Mouse (Mus musculus): ENCODE measurements around the gene Eomes. TPM values are rescaled to one million over a fixed set of nuclear protein-coding genes. Genes with fewer than 3 reads are reported as not detected.

Gene Eomes
- total RNA-seq, 2 experiments from 2014 or later, result not detected

DNA sequence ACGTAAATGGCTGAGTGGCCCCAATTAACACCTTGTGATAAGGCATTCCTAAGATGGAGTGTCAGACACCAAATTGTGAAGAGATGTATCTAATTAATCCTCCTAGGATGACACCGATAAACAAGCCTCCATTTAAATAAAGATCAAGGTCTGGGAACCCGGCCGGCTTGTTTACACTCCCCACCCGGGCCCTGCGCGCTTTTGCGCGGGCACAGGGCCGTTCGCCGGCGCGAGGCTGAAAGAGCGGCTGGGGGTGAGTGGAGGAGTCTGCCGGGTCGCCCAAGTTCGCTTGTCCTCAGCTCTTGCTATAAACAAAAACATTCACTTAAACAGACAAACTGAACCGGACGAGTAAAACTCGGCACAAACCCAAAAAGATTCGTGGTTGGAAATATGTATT, 9.6 kb downstream of the Eomes start:
- DNase-seq (ENCODE audit: low spot score in 2 of 2), result no peak

DNA sequence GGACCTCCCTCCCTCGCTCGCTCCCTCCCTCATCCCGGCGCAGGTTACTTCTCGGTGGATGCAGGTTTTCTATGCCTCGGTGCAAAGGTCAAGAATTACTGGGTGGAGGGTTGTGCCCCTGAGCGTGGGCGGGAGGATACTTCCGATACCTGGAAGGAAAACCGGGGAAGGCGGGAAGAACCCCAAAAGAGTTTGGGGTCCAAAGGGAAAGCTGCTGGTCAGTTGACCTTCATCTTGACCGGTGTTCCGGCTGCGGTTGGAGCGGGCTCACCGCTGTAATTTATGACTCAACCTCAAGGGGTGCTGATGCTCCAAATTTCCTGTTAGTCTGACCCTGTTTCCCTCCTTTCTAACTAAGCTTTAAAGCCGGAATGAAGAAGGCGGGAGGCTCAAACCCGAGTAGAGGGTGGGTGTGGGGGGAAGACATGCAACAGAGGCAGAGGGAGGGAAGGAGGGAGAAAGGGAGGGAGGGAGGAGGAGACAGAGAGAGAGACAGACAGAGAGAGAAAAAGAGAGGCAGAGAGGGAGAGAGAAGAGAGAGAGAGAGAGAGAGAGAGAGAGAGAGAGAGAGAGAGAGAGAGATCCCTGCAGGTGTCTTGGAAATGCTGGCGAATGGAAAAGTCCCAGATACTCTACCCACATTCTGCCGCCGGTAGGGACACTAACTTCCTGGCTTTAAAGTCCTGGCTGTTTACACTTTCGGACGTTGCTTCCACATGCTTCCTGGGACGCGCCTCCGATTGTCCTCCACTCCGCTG, 10.3 kb downstream of the Eomes start:
- peak in 1 of 2 experiments; percentile 48 for DNase-seq (ENCODE audit: low spot score in 2 of 2)

DNA sequence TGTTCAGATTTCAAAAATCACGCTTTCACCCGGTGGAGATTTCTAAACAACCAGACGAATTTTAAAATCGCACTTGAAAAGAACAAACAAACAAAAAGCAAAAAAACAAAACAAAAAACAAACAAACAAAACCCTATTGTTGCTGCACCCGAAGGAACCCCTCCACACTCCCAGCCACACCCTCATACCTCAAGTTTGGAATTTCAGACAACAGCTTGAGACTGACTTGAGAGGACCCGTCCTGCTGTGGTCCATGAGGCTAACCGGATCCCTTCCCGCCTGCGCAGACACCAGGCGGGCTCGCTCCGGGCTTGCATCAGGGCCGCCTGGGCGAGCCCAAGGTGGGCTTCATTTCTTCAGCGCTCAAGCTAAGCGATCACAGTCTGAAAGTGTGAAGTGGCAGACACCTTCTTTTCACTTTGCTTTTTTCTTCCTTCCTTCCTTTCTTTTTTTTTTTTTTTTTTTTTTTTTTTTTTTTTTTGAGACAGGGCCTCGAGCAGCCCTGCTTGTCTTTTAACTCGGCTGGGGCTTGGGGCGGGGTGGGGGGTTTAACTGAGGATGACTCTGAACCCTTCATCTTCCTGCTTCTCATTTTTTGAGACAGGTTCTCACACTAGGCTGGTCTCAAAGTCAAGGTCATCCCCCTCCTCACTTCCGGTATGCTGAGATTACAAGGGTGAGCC, 11.0 kb downstream of the Eomes start:
- no peak for DNase-seq (ENCODE audit: low spot score in 2 of 2)

DNA sequence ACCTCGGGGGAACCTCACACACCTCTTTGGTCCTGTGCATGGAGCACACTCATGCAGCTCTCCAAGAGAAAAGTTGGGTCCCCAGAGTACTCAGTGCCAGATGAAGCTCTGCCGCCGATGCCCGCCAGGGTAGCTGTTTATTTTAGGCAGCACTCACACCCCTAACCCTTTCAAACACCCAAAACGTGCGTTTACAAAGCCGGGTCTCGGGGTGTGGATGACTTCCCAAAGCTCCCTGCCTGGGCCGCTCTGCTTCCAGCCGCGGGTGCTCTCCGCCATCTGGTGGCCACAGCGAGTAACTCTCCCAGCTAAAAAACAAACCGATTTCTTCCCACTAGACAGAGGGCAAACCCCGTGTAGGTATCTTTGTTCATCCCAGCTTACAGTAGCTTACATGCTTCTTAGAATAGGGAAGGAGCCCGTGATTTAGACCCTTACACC, 11.6 kb downstream of the Eomes start:
- peak in 1 of 2 experiments; percentile 68 for DNase-seq (ENCODE audit: low spot score in 2 of 2)

DNA sequence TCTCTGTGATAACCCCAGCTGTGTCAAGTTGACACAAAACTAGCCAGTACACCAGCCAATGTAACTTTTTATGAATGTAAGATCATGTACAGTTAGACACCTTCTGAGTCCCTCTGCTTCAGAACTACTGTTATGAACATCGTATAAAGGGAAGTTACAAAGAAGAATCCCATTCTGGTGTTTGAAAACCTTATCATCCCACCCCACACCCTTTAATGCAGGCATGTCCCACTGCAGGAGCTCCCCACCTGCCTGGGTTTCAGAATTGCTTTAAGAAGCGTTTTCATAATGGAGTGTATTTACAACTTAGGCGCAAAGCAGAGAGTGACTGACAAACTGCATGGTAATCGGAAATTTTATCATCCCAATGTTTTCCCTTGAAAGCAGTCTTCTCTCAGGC, 13.2 kb downstream of the Eomes start:
- DNase-seq (ENCODE audit: low spot score in 2 of 2), result no peak

DNA sequence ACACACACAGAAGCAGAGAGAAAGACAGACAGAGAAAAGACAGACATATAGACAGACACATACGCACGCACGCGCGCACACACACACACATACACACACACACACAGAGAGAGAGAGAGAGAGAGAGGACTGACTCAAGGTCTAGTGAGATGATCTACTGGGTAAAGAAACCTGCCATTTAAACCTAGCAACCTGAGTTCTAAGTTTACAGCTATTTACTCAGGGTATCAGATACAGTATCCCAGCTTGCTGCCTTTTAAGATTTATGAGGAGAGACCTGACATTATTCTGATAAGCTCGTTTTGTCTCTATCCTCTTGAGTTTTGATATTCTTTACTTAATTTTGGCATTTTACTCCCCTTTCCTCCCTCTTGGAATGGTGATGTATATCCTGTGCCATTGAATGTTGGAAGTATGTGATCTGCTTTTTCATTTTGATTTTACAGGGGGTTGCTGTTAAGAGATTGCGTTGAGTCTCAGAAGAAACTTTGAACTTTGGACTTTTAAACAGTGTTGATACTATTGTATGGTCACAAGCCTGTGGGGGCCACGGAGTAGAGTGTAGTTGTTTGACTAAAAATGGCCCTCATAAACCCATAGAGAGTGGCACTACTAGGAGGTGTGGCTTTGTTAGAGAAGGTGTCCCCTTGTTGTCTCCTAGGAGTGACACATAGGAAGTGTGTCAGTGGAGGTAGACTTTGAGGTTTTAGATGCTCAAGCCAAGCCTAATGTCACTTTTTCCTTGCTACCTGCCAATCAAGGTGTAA, 15.1 kb downstream of the Eomes start:
- DNase-seq (ENCODE audit: low spot score in 2 of 2), result no peak

DNA sequence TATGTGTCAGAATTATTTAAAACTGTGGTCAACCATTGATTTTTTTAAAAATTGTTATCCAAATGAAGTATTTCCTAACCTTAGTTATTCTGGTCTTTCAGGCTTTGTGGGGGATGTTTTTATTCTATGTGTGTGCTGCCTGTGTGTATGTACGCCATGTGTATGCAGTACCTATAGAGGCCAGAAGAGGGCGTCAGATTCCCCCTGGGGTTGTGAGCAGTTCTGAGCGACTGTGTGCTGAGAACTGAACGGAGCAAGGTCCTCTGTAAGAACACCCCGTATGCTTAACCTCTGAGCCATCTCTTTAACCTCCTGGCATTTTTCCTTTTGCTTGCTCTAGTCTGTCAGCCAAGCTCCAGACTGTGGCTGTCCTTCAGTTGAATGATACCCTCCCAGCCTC, 16.1 kb downstream of the Eomes start:
- no peak for DNase-seq (ENCODE audit: low spot score in 2 of 2)

DNA sequence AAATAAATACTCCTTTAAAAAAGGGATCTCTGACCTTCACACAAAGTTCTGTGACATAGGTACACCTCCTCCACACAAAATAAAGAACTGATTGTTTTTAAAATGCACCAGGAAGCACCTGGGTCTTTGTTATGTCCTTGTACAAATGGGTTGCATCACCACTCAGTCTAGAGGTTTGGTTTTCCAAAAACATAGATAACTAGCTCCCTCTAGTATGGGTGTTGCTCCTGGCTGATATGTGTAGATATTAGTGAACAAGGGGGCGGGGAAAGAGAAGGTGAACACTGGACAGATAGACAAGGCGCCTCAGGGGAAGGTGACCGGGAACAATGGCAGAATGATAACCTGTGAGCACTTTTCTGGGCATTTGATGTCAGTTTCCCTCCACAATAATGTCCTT, 17.9 kb downstream of the Eomes start:
- DNase-seq (ENCODE audit: low spot score in 2 of 2), result no peak

DNA sequence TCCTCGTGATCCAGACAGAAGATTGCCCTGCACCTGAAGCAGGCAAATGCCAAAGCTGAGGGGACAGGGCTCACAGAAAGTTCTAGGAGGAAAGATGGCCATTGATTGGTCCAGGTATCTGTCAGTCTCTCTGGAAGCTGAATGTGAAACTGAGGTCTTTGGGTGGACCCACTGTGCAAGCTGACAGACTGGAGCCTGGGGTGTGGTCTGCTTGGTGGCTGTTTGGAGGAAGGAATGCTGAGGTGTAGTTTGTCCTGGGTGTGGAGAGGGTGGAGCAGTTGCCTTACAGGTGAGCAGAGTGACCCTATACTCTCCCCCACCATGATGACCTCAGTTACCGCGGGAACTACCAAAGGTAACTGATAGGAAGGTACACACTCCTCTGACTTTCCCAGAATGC, 18.9 kb downstream of the Eomes start:
- no peak for DNase-seq (ENCODE audit: low spot score in 2 of 2)

DNA sequence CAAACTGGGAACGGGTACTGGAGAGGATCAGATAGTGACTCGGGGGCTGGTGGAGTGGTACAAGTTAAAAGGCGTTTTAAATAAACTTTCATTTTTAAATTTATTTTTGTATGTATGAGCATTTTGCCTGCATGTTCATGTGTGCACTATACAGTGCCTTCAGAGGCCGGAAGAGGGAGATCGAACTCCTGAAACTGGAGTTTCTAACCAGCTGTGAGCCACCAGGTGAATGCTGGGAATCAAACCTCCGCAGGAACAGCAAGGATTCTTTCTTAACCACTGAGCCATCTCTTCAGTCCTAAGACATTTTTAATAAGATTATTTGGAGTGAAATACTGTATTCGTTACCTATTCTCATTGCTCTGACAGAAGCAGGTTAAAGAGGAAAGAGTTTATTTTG, 20.0 kb downstream of the Eomes start:
- DNase-seq (ENCODE audit: low spot score in 2 of 2), result no peak

DNA sequence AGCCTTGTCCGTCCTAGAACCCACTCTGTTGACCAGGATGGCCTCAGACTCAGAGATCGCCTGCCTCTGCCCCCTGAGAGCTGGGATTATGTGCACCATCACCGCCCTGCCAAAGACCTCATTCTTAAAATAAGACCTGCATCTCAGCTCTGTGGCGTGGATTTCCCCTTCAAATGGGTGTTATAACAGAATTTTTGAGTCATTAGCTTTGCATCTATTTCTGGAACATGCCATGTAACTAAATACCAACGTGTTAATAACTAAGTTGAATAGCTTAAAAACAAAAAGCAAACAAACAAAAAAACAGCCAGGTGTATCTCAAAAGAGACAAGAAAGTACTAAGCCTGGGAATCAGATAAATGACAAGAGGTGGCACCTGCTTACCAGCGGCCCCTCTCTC, 23.0 kb downstream of the Eomes start:
- no peak for DNase-seq (ENCODE audit: low spot score in 2 of 2)

DNA sequence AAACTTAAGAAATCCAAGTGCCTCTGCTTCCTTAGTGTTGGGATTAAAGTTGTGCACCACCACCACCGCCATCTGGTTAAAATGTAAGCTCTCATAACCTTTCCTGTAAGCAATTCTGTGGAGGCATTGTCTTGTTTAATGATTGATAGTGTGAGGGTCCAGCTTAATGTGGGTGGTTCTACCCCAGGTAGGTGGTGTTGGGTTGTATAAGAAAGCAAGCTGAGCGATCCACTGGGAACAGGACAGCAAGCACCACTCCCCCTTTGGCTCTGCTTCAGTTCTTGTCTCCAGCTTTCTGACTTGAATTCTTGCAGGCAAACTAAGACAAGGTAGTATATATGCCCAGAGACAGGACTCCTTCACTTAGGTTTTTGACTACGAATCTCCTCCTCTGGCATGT, 26.6 kb downstream of the Eomes start:
- DNase-seq (ENCODE audit: low spot score in 2 of 2), result no peak

DNA sequence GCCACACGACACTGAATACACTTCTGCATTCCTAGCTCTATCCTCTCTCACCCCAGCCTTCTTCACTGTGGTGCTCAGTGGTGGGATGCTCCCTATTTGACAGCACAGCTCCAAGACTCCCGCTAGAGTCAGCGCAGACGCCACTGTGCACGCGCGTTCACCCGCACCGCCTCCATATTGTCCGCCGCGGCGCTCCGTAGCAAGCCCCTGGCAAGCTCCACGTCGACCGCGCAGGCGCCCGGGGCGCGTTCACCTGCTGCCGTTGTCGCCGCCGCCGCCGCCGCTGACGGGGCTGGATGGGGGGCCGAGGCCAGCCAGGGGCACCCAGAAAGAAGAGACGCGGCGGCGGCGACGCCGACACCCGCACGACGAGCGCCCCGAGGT, 28.0 kb downstream of the Eomes start, which contains the start of gene Golga4:
TSS of gene Golga4 (plus strand) at position 248 of the 384 bp plus-strand sequence.
- DNase-seq (ENCODE audit: low spot score in 2 of 2), result peak; percentile 79 to 89

DNA sequence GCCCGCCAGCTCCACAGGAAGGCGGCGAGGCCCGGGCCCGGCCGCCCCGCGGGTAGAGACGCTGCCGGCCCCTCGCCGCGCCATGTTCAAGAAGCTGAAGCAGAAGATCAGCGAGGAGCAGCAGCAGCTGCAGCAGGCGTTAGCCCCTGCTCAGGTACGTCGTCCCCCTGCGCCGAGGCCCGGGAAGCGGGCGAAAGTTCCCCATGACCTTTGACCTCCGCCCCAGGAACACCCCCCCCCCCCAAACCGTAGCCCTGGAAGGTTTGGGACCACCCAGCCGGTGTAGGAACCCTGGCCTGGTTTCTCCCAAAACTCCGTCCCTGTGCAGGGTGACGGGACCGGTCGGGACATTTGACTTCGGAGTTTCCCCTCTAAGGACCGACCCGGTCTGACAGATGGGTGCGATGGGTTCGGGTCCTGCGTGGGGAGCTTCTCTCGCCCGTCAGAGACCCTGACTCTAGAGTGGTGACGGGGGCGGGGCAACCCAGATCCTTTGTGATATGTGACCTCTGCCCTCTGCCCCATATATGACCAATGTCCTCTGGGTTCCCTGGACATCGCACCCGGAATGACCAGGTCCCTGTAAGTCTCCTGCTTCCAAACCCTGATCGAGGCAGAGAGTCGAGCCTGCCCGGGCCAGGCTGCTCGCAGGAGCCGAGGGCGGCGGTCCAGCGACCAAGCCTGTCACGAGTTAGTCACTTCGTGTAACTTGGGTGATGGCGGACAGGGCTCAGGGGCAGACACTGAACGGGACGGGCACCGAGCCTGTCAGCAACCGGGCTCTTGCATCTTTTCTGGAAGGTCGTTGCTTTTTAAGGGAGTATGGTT, 28.6 kb downstream of the Eomes start:
- peak in 1 of 2 experiments; percentile 40 for DNase-seq (ENCODE audit: low spot score in 2 of 2)

DNA sequence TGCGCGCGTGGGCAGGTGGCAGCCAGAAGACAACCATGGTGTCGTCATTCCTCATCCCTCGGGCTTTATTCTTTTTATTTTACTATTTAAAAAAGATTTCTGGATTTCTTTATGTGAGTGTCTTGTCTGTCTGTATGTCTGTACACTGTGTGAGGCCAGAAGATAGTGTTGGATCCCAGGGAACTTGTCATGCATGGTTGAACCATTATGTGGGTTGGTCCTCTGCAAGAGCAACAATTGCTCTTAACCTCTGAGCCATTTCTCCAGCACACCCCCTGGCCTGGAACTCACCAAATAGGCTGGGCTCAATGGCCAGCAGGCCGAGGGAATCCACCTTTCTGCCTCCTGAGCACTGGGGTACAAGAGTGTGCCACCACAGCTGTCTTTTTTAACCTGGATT, 29.5 kb downstream of the Eomes start:
- no peak for DNase-seq (ENCODE audit: low spot score in 2 of 2)

DNA sequence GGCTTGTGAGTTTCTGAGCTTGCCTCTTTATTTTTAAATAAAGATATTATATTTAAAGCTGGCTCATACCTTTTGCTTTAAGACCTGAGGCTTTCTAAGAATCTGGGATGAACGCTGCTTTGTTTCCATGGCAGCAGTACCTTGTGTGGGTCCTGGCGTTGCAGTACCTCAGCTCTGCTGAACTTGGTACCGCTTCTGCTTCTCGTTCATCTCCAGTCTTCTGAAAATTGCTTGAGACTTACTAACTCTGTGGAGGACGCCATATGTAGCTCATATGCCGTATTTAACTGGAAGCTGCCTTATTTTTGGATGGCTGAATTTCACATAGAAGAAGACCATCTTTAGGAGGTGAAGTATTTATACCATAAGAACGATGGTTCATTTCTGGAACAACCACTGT, 30.6 kb downstream of the Eomes start:
- DNase-seq (ENCODE audit: low spot score in 2 of 2), result no peak

DNA sequence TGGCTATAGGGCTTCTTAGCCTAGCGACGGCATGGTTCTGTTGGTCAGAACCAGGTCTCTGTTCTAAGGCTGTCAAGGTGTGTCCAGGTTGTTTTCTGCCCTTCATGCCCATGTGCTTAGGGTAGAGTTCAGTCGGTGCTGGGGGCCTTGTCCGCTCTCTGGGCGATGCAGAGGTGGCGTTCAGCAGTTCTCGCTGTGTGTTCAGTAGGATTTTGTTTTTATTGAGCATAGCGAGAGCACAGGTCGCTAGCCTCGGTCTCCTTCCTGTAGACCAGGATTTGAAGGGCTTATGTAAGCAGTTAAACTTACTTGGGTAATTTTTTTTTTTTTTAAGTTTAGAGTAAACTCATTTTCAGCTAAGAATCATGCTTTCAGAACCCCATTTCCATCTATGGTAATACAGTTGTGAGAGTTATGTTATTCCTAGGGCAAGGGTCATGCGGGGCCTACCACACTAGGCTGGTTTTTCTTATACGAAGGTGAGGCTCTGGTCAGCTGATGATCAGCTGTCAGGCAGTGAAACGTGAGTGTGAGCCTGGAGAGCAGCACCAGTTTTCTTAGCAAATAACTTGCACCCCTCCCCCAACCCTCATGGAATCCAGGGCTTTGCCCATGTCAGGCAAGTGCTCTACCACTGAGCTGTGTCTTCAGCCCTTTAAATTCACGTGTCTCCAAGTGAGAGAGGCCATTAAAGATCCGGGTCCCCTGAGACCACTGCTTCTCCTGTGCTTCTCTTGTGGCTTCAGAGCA, 33.1 kb downstream of the Eomes start:
- no peak for DNase-seq (ENCODE audit: low spot score in 2 of 2)

DNA sequence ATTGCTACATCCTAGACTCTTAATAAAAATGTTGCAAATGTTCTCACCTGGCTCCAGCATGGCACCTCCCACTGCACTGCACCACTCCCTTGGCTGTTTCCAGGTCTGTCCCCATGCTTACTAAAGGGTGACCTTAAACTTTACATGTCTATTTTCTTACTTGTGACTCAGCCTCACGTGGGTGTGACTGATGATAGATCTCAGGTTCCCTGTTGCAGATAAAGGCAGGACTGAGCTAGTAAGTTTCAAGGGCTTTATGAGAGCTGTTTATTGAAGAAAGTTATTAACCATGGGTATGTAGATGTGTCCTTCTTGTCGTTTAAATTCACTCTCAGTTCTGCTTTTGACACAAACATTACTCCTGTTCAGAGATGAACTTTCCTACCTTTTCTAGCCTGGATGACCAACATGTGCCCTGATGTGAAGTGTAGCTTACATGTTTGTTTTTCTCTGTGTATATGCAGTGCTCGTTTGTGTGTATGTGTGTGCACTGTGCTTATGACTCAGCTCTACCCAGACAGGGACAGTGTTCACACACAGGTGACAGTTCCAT, 34.7 kb downstream of the Eomes start:
- DNase-seq (ENCODE audit: low spot score in 2 of 2), result no peak

DNA sequence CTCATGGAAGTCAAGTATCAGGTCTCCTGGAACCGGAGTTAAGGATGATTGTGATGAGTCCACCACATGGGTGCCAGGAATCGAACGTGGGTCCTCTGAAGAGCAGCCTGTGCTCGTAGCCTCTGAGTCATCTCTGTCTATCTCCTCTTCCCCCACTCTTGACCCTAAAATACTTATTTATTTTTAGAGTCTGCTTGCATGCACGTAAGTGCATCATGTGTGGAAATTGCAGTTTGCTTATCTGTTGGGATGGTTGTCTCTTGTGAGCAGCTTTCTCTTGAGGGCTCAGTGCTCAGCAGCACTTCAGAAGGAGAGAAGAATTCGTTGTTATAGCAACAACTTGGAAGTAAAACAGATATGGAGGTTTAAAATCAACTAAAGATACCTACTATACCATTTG, 37.5 kb downstream of the Eomes start:
- no peak for DNase-seq (ENCODE audit: low spot score in 2 of 2)

DNA sequence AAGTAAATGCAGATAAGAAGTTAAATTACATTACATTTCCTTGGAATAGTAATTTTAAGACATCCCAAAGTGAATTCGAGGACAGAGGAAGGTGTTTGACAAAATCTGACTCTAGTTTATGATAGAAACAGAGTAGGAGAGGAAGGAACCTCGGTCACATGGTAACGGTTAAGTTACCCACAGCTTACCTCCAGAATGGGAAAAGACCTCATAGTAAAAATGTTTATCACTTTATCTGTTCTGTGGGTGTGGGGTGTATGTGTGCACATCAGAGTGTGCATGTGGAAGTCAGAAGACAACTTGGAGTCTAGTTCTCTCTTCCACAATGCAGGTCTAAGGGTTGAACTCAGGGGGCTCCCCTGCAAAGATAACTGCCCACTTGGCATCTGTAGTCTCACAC, 38.1 kb downstream of the Eomes start:
- DNase-seq (ENCODE audit: low spot score in 2 of 2), result no peak

Data from gastrocnemius, postnatal 4 days (tissue).